Mouse (Mus musculus): ENCODE data around the gene Scn2a.
"Not testable (repeated sequence)": the region's sequence is repeated elsewhere in the genome, so short reads cannot be mapped to it uniquely, and the experiment has no call there.

Gene Scn2a

DNA sequence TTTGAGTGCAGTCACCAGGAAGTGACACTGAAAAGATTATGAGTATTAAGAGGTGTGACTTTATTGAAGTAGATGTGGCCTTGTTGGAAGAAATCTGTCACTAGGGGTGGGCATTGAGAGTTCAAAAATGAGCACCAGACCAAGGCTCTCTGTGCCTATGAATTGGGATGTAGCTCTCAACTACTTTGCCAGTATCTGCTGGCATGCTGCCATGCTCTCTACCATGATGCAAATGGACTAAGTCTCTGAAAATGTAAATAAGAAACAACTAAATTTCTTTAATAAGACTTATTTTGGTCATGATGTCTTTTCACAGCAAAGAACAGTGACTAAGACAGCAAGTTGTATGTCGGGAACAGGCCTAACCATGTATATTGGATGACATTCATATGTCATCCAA lies 79.7 kb downstream of the Scn2a start:
- DNase-seq (ENCODE audit: low read depth, low spot score) = no peak

DNA sequence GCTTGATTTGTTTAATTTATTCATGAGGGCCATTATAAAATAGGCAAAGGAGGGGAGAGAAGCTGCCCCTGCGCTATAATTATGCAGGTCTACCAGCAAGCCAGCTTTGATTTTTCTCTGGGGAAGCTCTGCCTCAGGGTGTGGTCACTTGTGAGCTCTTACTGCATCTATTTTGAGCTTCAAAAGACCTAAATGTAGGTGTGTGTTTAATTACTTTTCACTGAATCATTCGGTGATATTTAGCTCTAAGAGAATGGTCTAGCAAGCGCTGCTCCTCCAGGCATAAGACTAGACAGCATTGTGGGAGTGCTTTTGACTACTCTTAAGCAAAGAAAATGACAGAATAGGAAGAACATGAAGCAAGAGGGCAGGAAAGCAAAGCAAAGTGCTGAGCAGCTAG lies 80.6 kb downstream of the Scn2a start:
- DNase-seq (ENCODE audit: low read depth, low spot score) = no peak

DNA sequence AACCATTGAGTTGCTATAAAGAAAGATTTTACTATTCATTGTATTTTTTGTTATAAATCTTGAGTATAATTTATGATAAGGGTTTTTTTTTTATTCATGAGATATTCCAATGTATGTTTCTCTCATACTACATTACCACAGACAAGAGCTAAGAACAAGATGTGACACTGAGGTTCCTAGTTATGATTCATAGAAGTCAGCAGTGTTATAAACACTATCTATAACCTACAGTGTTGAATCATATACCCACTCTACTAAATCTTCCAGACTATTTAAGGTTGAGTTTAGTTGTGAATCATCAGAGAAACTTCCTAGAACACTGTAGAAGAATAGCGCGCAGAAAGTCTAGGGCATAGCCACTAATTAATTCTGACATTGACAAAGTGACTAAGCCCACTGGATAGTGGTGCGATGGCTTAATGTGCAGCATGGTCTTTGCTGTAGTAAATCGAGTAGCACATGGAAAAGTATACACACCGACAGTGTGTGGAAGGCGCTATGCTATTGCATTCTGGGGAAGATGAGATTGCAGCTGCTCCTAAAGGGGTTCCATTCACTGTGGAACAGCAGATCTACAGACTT lies 101.7 kb downstream of the Scn2a start:
- no peak for DNase-seq (ENCODE audit: low read depth, low spot score)

DNA sequence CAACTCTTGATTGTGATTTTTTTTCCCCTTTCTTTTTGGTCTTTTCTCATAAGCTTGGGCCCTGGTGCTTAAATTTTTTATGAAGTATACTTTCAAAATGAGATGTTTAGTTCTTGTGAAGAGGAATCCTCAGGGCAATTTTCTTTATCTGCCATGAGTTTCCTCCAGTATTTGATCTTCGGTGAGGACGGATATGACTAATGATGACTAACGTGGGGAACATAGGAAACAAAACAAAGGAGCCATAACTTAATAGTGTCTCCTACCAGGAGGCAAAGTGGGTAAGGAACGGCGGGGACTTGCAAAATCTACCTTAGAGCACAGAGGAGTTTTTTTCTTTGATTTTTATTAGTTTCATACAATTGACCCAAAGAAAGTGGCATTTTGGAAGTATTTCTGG lies 124.8 kb downstream of the Scn2a start:
- no peak for DNase-seq (ENCODE audit: low read depth, low spot score)

DNA sequence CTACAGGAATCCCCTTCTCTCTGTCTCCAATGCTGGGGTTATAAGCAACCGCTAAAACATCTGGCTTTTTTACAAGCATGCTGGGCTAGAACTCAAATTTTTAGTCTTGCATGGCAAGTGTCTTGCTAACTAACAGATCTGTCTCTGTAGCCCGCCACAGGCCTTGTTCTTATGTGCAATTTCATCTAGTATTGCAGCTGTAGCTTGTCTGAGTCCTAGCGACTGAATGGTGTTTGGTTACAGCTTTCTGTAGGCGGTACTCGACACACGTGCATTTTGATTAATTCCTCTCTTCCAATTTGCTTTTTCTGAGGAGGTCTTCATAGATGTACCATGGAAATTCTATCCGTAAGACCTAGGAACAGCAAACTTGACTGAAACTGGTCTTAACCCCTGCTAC lies 161.9 kb downstream of the Scn2a start:
- DNase-seq (ENCODE audit: low read depth, low spot score) = no peak

DNA sequence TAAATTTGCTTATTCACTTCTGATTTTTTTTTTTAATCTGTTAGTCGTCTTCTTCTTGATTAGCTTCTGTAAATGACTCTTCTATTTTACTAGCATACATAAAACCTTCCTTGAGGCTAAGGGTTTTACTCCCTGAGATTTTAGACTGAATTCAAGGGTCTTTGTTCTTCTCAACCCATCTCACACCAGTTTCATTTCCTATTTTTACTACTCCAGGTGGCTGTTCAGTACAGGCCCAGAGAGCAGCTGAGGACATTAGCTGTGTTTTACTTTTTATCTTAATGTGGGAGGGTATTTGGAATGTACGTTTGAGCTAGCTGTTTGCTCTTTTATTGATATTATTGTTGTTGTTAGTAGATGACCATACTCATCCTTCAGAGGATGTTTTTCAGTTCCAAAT lies 162.8 kb downstream of the Scn2a start:
- DNase-seq (ENCODE audit: low read depth, low spot score) = no peak

DNA sequence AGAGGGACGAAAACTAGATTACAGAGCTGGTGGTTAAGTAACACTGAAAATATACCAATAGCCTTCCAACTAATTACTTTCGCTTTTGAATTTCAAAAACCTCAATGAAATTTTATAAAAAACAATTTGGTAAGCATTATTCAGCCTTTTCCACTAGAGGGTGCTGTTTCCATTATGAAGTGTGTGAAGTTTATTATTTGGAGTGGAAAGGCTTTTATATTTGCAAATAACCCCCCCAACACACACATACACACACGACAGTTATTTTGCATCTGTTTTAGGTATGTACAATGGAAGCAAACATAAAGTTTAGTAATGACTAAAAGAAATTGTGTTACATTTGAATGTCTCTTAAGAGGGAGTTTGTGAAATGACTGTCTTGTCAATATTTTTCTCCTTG lies 171.9 kb downstream of the Scn2a start:
- no peak for DNase-seq (ENCODE audit: low read depth, low spot score)

DNA sequence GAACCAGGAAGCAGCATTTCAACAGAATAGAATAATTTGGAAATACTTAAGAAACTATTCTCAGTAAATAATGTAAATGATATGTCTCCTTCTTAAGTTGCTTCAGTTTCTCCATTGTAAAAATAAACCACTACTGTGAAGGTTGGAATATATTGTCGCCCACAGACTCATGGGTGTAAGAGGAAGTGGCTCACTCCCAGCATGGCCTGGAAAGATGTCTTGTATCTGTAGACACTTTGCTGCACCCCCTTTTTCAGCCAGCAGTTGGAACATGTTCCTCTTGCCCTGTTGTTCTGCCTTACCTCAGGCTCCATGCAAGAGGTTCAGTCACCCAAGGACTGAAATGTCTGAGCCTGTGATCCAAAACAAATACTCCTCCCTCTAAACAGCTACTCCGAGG lies 173.0 kb downstream of the Scn2a start:
- peak; percentile 12 for DNase-seq (ENCODE audit: low read depth, low spot score)

DNA sequence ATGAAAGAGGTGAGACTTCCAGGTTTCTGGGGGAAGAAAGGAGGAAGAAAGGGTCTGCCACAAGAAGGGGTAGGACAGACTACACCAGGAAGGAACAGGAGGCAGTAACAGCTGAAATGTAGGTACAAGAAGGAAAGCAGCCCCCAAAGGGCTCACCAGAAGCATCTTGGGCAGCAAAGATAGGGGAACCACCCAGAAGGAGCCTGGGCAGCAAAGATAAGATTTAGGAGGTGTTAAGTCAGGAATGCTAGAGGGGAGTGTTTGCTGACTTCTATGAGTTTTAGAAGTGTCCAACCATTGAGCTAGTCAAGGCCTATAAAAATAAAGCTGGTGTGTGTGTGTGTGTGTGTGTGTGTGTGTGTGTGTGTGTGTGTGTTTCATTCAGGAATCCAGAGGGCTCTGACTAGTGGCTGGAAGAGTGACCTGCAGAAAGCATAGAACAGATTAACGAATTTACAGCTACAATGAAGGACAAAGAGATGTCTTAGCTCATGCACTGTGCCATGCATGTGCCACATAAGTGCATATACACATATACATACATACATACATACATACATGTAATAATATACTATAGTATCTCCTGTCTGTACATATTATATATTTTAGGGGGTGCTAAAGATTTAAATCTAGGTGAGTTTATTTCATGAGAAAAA lies 180.6 kb downstream of the Scn2a start:
- no peak for DNase-seq (ENCODE audit: low read depth, low spot score)

DNA sequence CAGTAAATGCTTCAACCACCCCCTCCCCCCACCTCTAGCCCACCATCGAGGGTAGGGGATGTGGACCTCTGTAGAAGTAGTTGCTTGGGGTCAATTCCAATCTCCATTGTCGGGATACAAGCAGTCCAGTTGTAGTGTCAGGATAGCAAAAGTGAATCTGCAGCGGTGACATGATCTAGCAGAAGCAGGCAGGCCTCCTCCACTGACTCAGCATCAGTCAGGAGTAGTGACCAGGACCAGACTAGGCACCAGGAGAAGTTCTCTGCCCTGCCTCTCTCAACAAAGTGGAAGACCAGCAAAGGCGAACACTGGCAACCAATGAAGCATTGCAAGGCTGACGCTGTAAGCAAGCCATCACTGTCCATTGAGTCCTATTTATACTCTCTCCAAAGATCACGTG lies 186.0 kb downstream of the Scn2a start:
- no peak for DNase-seq (ENCODE audit: low read depth, low spot score)

DNA sequence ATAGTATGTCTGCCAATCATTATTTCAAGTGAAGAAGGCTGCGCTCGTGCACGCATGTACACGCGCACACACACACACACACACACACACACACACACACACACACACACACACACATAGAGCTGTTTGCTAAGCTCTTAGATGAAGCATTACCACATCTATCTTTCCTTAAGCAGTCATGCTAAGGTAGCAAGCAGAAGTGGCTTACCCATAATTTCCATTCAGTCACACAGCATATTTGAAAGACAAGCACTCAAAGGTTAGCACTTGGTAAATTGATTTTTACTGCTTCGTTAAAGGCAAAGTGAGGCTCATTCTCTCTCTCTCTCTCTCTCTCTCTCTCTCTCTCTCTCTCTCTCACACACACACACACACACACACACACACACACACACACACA lies 190.6 kb downstream of the Scn2a start:
- DNase-seq (ENCODE audit: low read depth, low spot score) = not testable (repeated sequence)

Measured in ES-CJ7 (cell line).